Mouse (Mus musculus) lung, embryonic 16.5 days (tissue): ENCODE data around the gene Necab2. TPM values are rescaled to one million over a fixed set of nuclear protein-coding genes. Genes with fewer than 3 reads are reported as not detected.

Source experiments
- ATAC-seq: fragments of 200-750 bp; cut with Nextera tagmentation; 2 replicates; pipeline ENCODE4 v1.8.0; 2017; ENCODE audit warnings: low read depth, mild to moderate bottlenecking, moderate library complexity
- H3K27ac ChIP-seq: fragments of 300-500 bp; sonication (generic); 2 replicates; pipeline ENCODE4 v1.5.1; 2014; ENCODE audit warnings: mild to moderate bottlenecking, control low read depth, low read length
- H3K27me3 ChIP-seq: fragments of 300-500 bp; sonication (generic); 2 replicates; pipeline ENCODE4 v1.6.1; 2014; ENCODE audit warnings: low read depth, low read length, mixed read lengths; ENCODE audit not compliant: control insufficient read depth, insufficient read depth
- H3K36me3 ChIP-seq: fragments of 300-500 bp; sonication (generic); 2 replicates; pipeline ENCODE4 v1.6.1; 2014; ENCODE audit warnings: low read length; ENCODE audit not compliant: control insufficient read depth, insufficient read depth
- H3K4me1 ChIP-seq: fragments of 300-500 bp; sonication (generic); replicated peaks from 2 replicates; pipeline ENCODE4 v1.6.1; 2014; ENCODE audit warnings: low read length, mixed read lengths; ENCODE audit not compliant: control insufficient read depth, insufficient read depth
- H3K4me2 ChIP-seq: fragments of 300-500 bp; sonication (generic); 2 replicates; pipeline ENCODE4 v1.6.1; 2014; ENCODE audit warnings: low read depth, low read length, control low read depth
- H3K4me3 ChIP-seq: fragments of 300-500 bp; sonication (generic); 2 replicates; pipeline ENCODE4 v1.5.1; 2014; ENCODE audit warnings: mild to moderate bottlenecking, low read length, control low read depth
- H3K9ac ChIP-seq: fragments of 300-500 bp; sonication (generic); 2 replicates; pipeline ENCODE4 v1.6.1; 2014; ENCODE audit warnings: low read length, control low read depth
- H3K9me3 ChIP-seq: fragments of 300-500 bp; sonication (generic); 2 replicates; pipeline ENCODE4 v1.6.1; 2016; ENCODE audit warnings: low read length; ENCODE audit not compliant: control insufficient read depth
- WGBS: fragments of 180-500 bp; shearing (Covaris S2); extraction: QIAGEN DNeasy Blood & Tissue Kit; methylation state at CpG from one replicate; pipeline ENCODE4 v1.1.7; 2014; 5-methylcytosine and 5-hydroxymethylcytosine counted together
- polyA plus RNA-seq: library from polyadenylated mRNA; unstranded; fragments of >200 nt; fragmentation: Nextera tagmentation; extraction: Ambion mirVana; gene quantifications from 2 replicates; pipeline ENCODE4 v1.2.1, GENCODE M21; 2015

Gene Necab2
- polyA plus RNA-seq, 1 experiment from 2014 or later = 1.4 TPM

- Histone ChIP-seq H3K4me2 (peak overlapping the region; percentile 56), H3K27me3 (no peaks in the 10 kb centered on the region; the same call in 1 of the 2 replicates), H3K4me1 (no peaks in the 10 kb centered on the region), H3K36me3 (peaks cover 14% of the 10 kb centered on the region), H3K27ac (no peak overlapping the region), H3K9me3 (no peaks in the 10 kb centered on the region), H3K4me3 (no peak overlapping the region), H3K9ac (peak overlapping the region; percentile 62)
- ATAC-seq = peak; percentile 70
- WGBS = 11% methylated on average over 18 of the region's 18 CpGs
Measured at GRCm38 (mm10) chr8:119412735-119413498, 33.6 kb upstream of the Necab2 start.

- no peak overlapping the region for H3K4me2 ChIP-seq
- H3K27me3 ChIP-seq = no peaks in the 10 kb centered on the region; the same call in 1 of the 2 replicates
- 78% methylated on average over 10 of the region's 10 CpGs for WGBS
- H3K9ac ChIP-seq = no peak overlapping the region
- H3K4me3 ChIP-seq = no peak overlapping the region
- H3K27ac ChIP-seq = no peak overlapping the region
- H3K9me3 ChIP-seq = no peaks in the 10 kb centered on the region
- peaks cover 9% of the 10 kb centered on the region for H3K36me3 ChIP-seq
- no peaks in the 10 kb centered on the region for H3K4me1 ChIP-seq
- ATAC-seq = no peak
Measured at GRCm38 (mm10) chr8:119413605-119414004, 32.9 kb upstream of the Necab2 start.

- H3K9ac ChIP-seq = no peak overlapping the region
- H3K4me3 ChIP-seq = no peak overlapping the region
- no peaks in the 10 kb centered on the region for H3K36me3 ChIP-seq
- no peak overlapping the region for H3K4me2 ChIP-seq
- H3K27ac ChIP-seq = no peak overlapping the region
- H3K27me3 ChIP-seq = no peaks in the 10 kb centered on the region
- H3K9me3 ChIP-seq = no peaks in the 10 kb centered on the region
- WGBS = 64% methylated on average over 7 of the region's 7 CpGs
- no peak for ATAC-seq
- H3K4me1 ChIP-seq = peaks cover 6% of the 10 kb centered on the region
Measured at GRCm38 (mm10) chr8:119420318-119420717, 26.2 kb upstream of the Necab2 start.

- no peak overlapping the region for H3K4me2 ChIP-seq
- H3K4me3 ChIP-seq = no peak overlapping the region
- peaks cover 9% of the 10 kb centered on the region for H3K4me1 ChIP-seq
- WGBS = 55% methylated on average over 9 of the region's 9 CpGs
- H3K27ac ChIP-seq = no peak overlapping the region
- no peak overlapping the region for H3K9ac ChIP-seq
- H3K27me3 ChIP-seq = no peaks in the 10 kb centered on the region
- no peaks in the 10 kb centered on the region for H3K9me3 ChIP-seq
- H3K36me3 ChIP-seq = no peaks in the 10 kb centered on the region
- ATAC-seq = no peak
Measured at GRCm38 (mm10) chr8:119421603-119422122, 24.9 kb upstream of the Necab2 start.

GRCm38 (mm10) chr8:119422123-119422711, 24.3 kb upstream of the Necab2 start:
- peak overlapping the region; percentile 43 for H3K27ac ChIP-seq
- no peak overlapping the region for H3K4me2 ChIP-seq
- 52% methylated on average over 9 of the region's 9 CpGs for WGBS
- H3K9ac ChIP-seq = 0 out of 2 replicates have a peak overlapping the region, but pooled peaks have one; percentile 24
- H3K4me1 ChIP-seq = peaks cover 9% of the 10 kb centered on the region
- no peak for ATAC-seq
- H3K9me3 ChIP-seq = no peaks in the 10 kb centered on the region
- no peaks in the 10 kb centered on the region for H3K27me3 ChIP-seq
- H3K4me3 ChIP-seq = no peak overlapping the region
- no peaks in the 10 kb centered on the region for H3K36me3 ChIP-seq

- H3K9me3 ChIP-seq = no peaks in the 10 kb centered on the region
- no peak overlapping the region for H3K4me2 ChIP-seq
- H3K4me3 ChIP-seq = no peak overlapping the region
- H3K27me3 ChIP-seq = no peaks in the 10 kb centered on the region
- 35% methylated on average over 9 of the region's 9 CpGs for WGBS
- H3K36me3 ChIP-seq = no peaks in the 10 kb centered on the region
- ATAC-seq = peak; percentile 59
- peak overlapping the region; percentile 86 for H3K27ac ChIP-seq
- H3K9ac ChIP-seq = no peak overlapping the region
- peaks cover 10% of the 10 kb centered on the region for H3K4me1 ChIP-seq
Measured at GRCm38 (mm10) chr8:119423631-119424141, 22.8 kb upstream of the Necab2 start.

GRCm38 (mm10) chr8:119424199-119424733, 22.3 kb upstream of the Necab2 start:
- H3K4me1 ChIP-seq = peaks cover 14% of the 10 kb centered on the region

GRCm38 (mm10) chr8:119424740-119425139, 21.8 kb upstream of the Necab2 start:
- no peak overlapping the region for H3K4me2 ChIP-seq
- H3K27ac ChIP-seq = peak overlapping the region; percentile 86
- peaks cover 16% of the 10 kb centered on the region for H3K4me1 ChIP-seq
- WGBS = 61% methylated on average over 10 of the region's 10 CpGs
- H3K9me3 ChIP-seq = no peaks in the 10 kb centered on the region
- ATAC-seq = no peak
- no peaks in the 10 kb centered on the region for H3K27me3 ChIP-seq
- H3K36me3 ChIP-seq = no peaks in the 10 kb centered on the region
- no peak overlapping the region for H3K9ac ChIP-seq
- H3K4me3 ChIP-seq = no peak overlapping the region

More at GRCm38 (mm10) chr8:119424199-119424733, 22.3 kb upstream of the Necab2 start:
- Histone ChIP-seq H3K9ac (no peak overlapping the region), H3K4me2 (no peak overlapping the region), H3K4me3 (no peak overlapping the region), H3K36me3 (no peaks in the 10 kb centered on the region), H3K9me3 (no peaks in the 10 kb centered on the region), H3K27me3 (no peaks in the 10 kb centered on the region), H3K27ac (peak overlapping the region; percentile 86)
- ATAC-seq = no peak
- WGBS = 79% methylated on average over 10 of the region's 10 CpGs

DNA sequence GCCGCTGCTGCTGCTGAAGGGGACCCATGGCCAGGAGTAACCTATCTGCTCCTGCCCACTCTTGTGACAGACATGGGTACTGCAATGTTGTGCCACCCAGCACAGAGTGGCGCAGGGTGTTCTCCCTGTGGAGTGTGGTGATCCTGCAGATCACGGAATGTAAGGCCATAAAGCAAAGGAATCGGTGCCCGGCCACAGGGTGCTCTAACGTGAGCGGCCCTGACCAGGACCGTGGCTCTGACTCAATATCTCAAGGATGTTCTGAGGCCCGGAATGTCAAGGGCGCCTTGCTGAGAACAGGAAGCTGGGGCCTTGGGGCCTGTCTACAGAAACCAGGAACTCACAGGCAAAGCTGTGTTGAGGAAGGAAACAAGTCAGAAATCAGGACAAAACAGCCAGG, 21.0 kb upstream of the Necab2 start:
- WGBS = 58% methylated on average over 10 of the region's 10 CpGs
- Histone ChIP-seq H3K27me3 (no peaks in the 10 kb centered on the region), H3K36me3 (no peaks in the 10 kb centered on the region), H3K4me3 (no peak overlapping the region), H3K9ac (no peak overlapping the region), H3K4me2 (no peak overlapping the region; the same call in 1 of the 2 replicates), H3K9me3 (no peaks in the 10 kb centered on the region), H3K4me1 (peaks cover 16% of the 10 kb centered on the region), H3K27ac (peak overlapping the region; percentile 86)
- ATAC-seq = peak; percentile 53; the same call in 1 of the 2 replicates
